Mouse (Mus musculus) brain, embryonic 14.5 days (tissue): ENCODE results near the gene Rps27a. TPM values are rescaled to one million over a fixed set of nuclear protein-coding genes. Genes with fewer than 3 reads are reported as not detected.

Source experiments
- DNase-seq: peaks from one replicate; pipeline ENCODE4 v3.0.0-alpha.2; 2011; ENCODE audit warnings: low read depth
- CTCF ChIP-seq: fragments of 200-500 bp; IDR thresholded peaks from 2 replicates; pipeline ENCODE4 v1.5.1; 2012; ENCODE audit warnings: inconsistent platforms, mild to moderate bottlenecking, moderate library complexity, borderline replicate concordance; ENCODE audit not compliant: insufficient read depth, insufficient read length; ENCODE audit errors: extremely low read depth
- POLR2A ChIP-seq: fragments of 200-500 bp; IDR thresholded peaks from 2 replicates; pipeline ENCODE4 v1.6.1; 2012; ENCODE audit warnings: mild to moderate bottlenecking, inconsistent platforms, borderline replicate concordance; ENCODE audit not compliant: poor library complexity, insufficient read depth, insufficient read length, severe bottlenecking; ENCODE audit errors: extremely low read depth
- polyA plus RNA-seq: library from polyadenylated mRNA; depleted of rRNA; stranded (reverse); fragments of >200 nt; gene quantifications from 2 replicates; pipeline ENCODE4 v1.2.3, GENCODE M21; 2012; rRNA removed

Gene Rps27a
- polyA plus RNA-seq: 884 and 893 TPM in 2 replicates

DNA sequence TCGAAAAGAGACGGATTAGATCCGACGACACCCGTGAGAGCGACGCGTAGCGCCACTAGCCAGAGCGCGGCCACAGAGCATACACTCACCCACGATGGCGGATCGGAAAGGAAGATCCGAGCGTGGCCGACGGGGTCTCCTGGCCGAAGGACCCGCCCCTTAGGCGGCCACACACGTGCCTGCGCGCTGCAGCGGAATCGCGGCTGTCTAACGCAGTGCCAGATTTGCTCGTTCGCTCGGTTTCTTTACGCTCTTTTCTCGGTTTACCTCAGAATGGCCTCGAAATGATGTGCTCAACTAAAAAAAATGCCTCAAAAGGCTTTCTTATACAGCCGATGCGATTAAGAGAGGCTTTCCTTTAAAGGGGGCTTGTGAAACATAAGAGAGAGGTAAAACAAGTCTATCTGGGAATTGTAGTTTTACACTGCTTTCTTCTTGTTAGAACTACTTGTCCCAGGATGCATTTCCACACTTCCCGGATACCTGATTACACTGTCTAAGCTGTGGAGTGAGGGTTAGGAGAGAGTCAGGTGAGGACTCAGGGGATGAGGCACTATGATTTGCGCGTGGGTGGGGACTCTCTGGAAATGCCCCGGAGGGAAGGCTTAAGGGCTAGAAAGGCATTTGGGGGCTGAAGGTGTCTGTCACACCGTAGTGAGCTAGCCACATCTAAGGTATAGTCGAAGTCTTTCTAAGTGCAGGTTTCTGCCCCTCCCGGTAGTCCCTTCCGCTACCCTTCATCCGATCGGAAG is at the start of gene Rps27a, which contains the start of gene Clhc1:
Gene Rps27a (minus strand): TSS at position 358 of the 752 bp plus-strand sequence.
Gene Clhc1 (plus strand): TSS at position 199 of the 752 bp plus-strand sequence.
- peak; percentile 60; the same call in 1 of the 2 replicates for TF ChIP-seq POLR2A
- TF ChIP-seq CTCF: peak; percentile 5; the same call in 1 of the 2 replicates
- peak; percentile 97 for DNase-seq

GRCm38 (mm10) chr11:29597159-29597558 is 49.2 kb upstream of the Rps27a start:
- TF ChIP-seq POLR2A (no peak), CTCF (no peak)
- no peak for DNase-seq

DNA sequence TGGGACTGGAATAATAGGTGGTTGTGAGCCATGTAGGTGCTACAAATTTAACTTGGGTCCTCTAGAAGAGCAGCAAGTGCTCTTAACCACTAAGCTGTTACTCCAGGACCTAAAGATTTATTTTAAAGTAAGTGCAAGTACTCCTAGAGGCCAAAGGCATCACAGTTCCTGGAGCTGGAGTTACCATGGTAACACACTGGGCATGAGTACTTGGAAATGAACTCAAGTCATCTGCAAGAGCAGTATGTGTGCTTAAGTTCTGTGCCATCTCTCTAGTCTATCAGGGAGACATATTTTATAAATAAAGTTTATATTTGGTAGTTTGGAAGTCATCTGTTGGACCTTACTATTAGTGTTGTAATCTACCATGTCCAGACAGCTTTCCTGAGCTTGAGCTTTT is 47.3 kb upstream of the Rps27a start:
- peak; percentile 15 for DNase-seq
- TF ChIP-seq POLR2A (no peak), CTCF (no peak)

GRCm38 (mm10) chr11:29579610-29580009 is 31.7 kb upstream of the Rps27a start:
- TF ChIP-seq POLR2A: no peak
- peak; percentile 36; the same call in 1 of the 2 replicates for TF ChIP-seq CTCF
- no peak for DNase-seq

DNA sequence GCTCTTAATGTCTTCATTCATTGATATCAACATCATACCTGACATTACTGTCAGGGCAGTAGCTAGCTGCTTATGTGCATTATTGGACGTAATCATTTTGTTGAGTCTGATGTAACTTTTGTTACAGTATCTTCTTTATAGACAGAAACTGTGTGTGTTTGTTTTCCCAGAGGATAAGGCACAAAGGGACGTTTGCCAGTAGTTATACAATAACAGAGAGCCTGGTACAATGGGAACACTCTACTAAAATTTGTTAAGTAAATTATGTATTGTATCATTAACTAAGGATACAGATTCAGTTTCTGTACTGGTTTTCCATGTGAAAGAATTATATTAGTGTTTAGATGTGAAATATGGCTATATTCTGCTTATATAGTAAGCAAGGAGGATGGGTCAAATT is 24.7 kb upstream of the Rps27a start:
- no peak for DNase-seq
- no peak for TF ChIP-seq POLR2A
- TF ChIP-seq CTCF: no peak

GRCm38 (mm10) chr11:29571536-29571935 is 23.6 kb upstream of the Rps27a start:
- TF ChIP-seq CTCF (no peak), POLR2A (no peak)
- DNase-seq: peak; percentile 4

DNA sequence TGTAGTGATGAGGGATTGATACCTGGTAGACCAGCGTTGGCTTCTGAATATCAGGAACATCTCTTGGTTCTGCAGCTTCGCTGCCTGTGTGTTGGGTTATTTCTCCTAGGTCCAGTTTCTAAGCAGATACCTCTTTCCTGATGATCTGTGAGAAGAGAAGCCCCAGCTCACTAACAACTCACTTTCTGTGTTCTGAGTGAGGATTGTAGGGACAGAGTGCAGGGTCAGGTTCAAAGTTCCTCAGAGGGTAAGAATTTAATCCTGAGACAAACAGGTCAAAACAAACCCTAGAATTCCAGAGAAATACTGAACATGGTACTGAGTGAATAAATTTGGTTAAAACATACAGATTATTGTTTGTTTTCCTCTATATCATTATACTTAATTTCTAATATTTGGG is 15.5 kb upstream of the Rps27a start:
- DNase-seq: no peak
- no peak for TF ChIP-seq CTCF
- no peak for TF ChIP-seq POLR2A

GRCm38 (mm10) chr11:29560990-29561389 is 13.1 kb upstream of the Rps27a start:
- no peak for DNase-seq
- no peak for TF ChIP-seq CTCF
- TF ChIP-seq POLR2A: no peak

DNA sequence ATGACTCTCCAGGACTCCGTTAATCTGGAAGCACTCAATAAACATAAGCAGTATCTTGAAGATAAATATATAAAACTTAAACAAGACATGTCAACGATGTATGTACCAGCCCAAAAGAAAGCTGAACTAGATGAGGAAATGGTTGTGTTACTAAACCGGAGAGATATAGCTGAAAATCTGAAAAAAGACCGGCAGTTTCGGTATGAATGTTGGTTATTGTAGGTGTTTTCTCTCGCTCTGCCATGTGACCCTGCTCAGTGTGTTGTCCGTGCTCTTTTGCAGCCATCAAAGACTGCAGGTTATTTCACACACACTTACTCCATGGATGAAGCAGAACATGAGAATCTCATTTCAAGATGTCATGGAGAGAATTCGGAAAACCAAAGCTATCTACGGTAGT is 12.5 kb upstream of the Rps27a start:
- no peak for DNase-seq
- TF ChIP-seq POLR2A (no peak), CTCF (no peak)

DNA sequence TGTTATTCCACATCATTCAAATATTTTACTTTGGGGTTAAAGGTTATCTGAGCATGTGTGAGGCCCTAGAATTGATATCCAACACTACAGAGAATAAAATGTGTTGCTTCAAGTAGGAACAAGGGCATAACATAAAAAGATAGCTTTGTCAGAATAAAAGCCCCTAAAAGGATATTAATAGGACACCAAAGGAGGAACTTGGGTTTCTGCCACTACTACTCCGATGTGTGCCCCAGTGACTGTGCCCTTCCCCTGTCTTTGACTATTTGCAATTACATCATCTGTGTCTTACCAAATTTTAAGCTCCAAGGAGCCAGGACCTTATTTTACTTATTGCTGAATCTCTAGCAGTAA is 1.5 kb upstream of the Rps27a start:
- TF ChIP-seq CTCF (no peak), POLR2A (no peak)
- DNase-seq: no peak

DNA sequence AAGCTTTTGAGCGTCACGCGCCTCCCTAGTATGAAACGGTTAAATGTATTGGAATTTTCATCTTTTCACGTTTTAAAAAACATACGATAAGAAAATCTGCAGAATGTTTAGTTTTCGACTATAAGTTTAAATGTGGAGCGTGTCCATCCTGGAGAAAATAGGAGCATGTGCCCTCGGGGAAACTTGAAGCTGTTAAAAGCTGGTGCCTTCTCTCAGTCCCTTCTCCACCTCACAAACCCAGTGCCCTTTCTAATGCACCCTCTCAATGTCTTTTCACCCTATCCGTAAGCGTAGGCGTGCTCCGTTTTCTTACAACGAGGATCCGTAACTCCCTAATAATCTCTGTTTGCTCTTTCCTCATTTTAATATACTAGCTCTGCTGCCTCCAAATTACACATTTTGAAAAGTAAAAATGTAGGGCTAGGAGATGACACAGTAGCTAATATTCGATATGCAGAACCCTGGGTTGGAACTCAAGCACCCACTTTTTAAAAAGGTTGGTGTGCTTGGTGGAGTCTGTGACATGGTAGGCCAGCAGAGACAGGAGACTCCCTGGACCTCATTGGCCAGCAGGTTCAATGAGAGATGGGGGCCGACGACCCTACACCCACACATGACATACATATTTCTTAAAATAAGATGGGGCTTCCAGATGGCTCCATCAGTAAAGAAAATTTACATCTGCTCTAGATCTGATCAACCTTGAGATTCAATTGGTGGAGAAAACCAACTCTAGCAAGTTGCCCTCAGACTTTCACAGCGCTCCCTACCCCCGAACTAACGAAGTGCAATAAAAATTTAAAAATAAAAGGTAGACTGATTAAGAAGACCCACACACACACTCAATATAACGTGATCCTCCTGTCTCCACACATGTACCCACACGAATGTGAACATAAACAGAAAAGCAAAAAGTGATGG is 855 bp upstream of the Rps27a start:
- DNase-seq: no peak
- TF ChIP-seq POLR2A: no peak
- TF ChIP-seq CTCF: no peak
